Mouse (Mus musculus) liver, embryonic 12.5 days (tissue): Measurements from ENCODE around the gene Kmt2c. TPM values are rescaled to one million over a fixed set of nuclear protein-coding genes. Genes with fewer than 3 reads are reported as not detected.

Experiments
- ATAC-seq: fragments of 200-750 bp; cut with Nextera tagmentation; 2 replicates; pipeline ENCODE4 v1.8.0; 2017; ENCODE audit warnings: moderate number of reproducible peaks, mild to moderate bottlenecking, moderate library complexity
- H3K27ac ChIP-seq: fragments of 300-500 bp; sonication (generic); 2 replicates; pipeline ENCODE4 v1.5.1; 2016; ENCODE audit warnings: mild to moderate bottlenecking
- H3K27me3 ChIP-seq: fragments of 300-500 bp; sonication (generic); replicated peaks from 2 replicates; pipeline ENCODE4 v1.6.1; 2016; ENCODE audit warnings: mild to moderate bottlenecking, moderate library complexity
- H3K36me3 ChIP-seq: fragments of 300-500 bp; sonication (generic); 2 replicates; pipeline ENCODE4 v1.6.1; 2016; ENCODE audit warnings: mild to moderate bottlenecking, moderate library complexity
- H3K4me1 ChIP-seq: fragments of 300-500 bp; sonication (generic); 2 replicates; pipeline ENCODE4 v1.6.1; 2016
- H3K4me2 ChIP-seq: fragments of 300-500 bp; sonication (generic); 2 replicates; pipeline ENCODE4 v1.6.1; 2016; ENCODE audit warnings: mild to moderate bottlenecking, moderate library complexity
- H3K4me3 ChIP-seq: fragments of 300-500 bp; sonication (generic); 2 replicates; pipeline ENCODE4 v1.5.1; 2016; ENCODE audit warnings: mild to moderate bottlenecking, moderate library complexity
- H3K9ac ChIP-seq: fragments of 300-500 bp; sonication (generic); 2 replicates; pipeline ENCODE4 v1.6.1; 2016; ENCODE audit warnings: mild to moderate bottlenecking, moderate library complexity
- H3K9me3 ChIP-seq: fragments of 300-500 bp; sonication (generic); replicated peaks from 2 replicates; pipeline ENCODE4 v1.6.1; 2016; ENCODE audit warnings: mild to moderate bottlenecking, moderate library complexity
- WGBS: fragments of 180-500 bp; shearing (Covaris S2); methylation state at CpG from one replicate; pipeline ENCODE4 v1.1.7; 2016; ENCODE audit not compliant: insufficient replicate concordance; 5-methylcytosine and 5-hydroxymethylcytosine counted together
- polyA plus RNA-seq: library from polyadenylated mRNA; unstranded; fragments of >200 nt; fragmentation: Nextera tagmentation; extraction: Ambion mirVana; gene quantifications from 2 replicates; pipeline ENCODE4 v1.2.1, GENCODE M21; 2016

Gene Kmt2c
- 11.6 and 11.9 TPM in 2 replicates for polyA plus RNA-seq

- Histone ChIP-seq H3K27ac (peak within 1 kb of the TSS; percentile 100), H3K36me3 (no peaks in the 10 kb centered on the region), H3K27me3 (no peaks in the 10 kb centered on the region), H3K4me1 (peaks cover 37% of the 10 kb centered on the region), H3K4me2 (peak within 1 kb of the TSS; percentile 96), H3K9me3 (no peaks in the 10 kb centered on the region), H3K9ac (peak within 1 kb of the TSS; percentile 97), H3K4me3 (peak within 1 kb of the TSS; percentile 97)
- ATAC-seq, result peak; percentile 6
- whole genome bisulfite sequencing, result 2% methylated on average over 51 of the region's 54 CpGs
Observed at GRCm38 (mm10) chr5:25498346-25498820, at the start of gene Kmt2c. Kmt2c (minus strand) TSS chr5:25498783.

- Histone ChIP-seq H3K9me3 (no peaks in the 10 kb centered on the region), H3K27me3 (no peaks in the 10 kb centered on the region), H3K4me1 (no peaks in the 10 kb centered on the region), H3K4me3 (no peak overlapping the region), H3K9ac (no peak overlapping the region), H3K36me3 (no peaks in the 10 kb centered on the region), H3K27ac (no peak overlapping the region), H3K4me2 (no peak overlapping the region)
- no peak for ATAC-seq
- WGBS, result 74% methylated on average over 2 of the region's 2 CpGs
Observed at GRCm38 (mm10) chr5:25546912-25547311, 48.3 kb upstream of the Kmt2c start.

- Histone ChIP-seq H3K27ac (no peak overlapping the region), H3K4me3 (no peak overlapping the region), H3K4me1 (no peaks in the 10 kb centered on the region), H3K36me3 (no peaks in the 10 kb centered on the region), H3K27me3 (no peaks in the 10 kb centered on the region), H3K9me3 (no peaks in the 10 kb centered on the region), H3K9ac (no peak overlapping the region), H3K4me2 (no peak overlapping the region)
- no peak for ATAC-seq
- WGBS, result 87% methylated on average over 5 of the region's 5 CpGs
Observed at GRCm38 (mm10) chr5:25544566-25544965, 46.0 kb upstream of the Kmt2c start.

- WGBS, result 80% methylated on average over 3 of the region's 3 CpGs
- H3K9ac ChIP-seq, result no peak overlapping the region
- no peaks in the 10 kb centered on the region for H3K36me3 ChIP-seq
- no peak overlapping the region for H3K27ac ChIP-seq
- H3K4me1 ChIP-seq, result no peaks in the 10 kb centered on the region
- no peak for ATAC-seq
- H3K4me2 ChIP-seq, result no peak overlapping the region
- H3K4me3 ChIP-seq, result no peak overlapping the region
- no peaks in the 10 kb centered on the region for H3K9me3 ChIP-seq
- H3K27me3 ChIP-seq, result no peaks in the 10 kb centered on the region
Observed at GRCm38 (mm10) chr5:25544061-25544460, 45.5 kb upstream of the Kmt2c start.

- Histone ChIP-seq H3K27ac (no peak overlapping the region), H3K4me2 (no peak overlapping the region), H3K36me3 (no peaks in the 10 kb centered on the region), H3K27me3 (no peaks in the 10 kb centered on the region), H3K9me3 (no peaks in the 10 kb centered on the region), H3K4me3 (no peak overlapping the region), H3K9ac (no peak overlapping the region), H3K4me1 (peaks cover 5% of the 10 kb centered on the region)
- ATAC-seq, result no peak
- 62% methylated on average over 2 of the region's 2 CpGs for WGBS
Observed at GRCm38 (mm10) chr5:25541661-25542060, 43.1 kb upstream of the Kmt2c start.

- WGBS, result 72% methylated on average over 3 of the region's 3 CpGs
- no peaks in the 10 kb centered on the region for H3K36me3 ChIP-seq
- H3K9ac ChIP-seq, result no peak overlapping the region
- H3K4me2 ChIP-seq, result no peak overlapping the region
- H3K27ac ChIP-seq, result no peak overlapping the region
- no peak for ATAC-seq
- no peaks in the 10 kb centered on the region for H3K27me3 ChIP-seq
- H3K9me3 ChIP-seq, result no peaks in the 10 kb centered on the region
- no peak overlapping the region for H3K4me3 ChIP-seq
- H3K4me1 ChIP-seq, result peaks cover 10% of the 10 kb centered on the region
Observed at GRCm38 (mm10) chr5:25540921-25541320, 42.3 kb upstream of the Kmt2c start.

GRCm38 (mm10) chr5:25540412-25540811 lies 41.8 kb upstream of the Kmt2c start:
- H3K27me3 ChIP-seq, result no peaks in the 10 kb centered on the region
- H3K9me3 ChIP-seq, result no peaks in the 10 kb centered on the region
- H3K4me3 ChIP-seq, result no peak overlapping the region
- H3K4me1 ChIP-seq, result peaks cover 10% of the 10 kb centered on the region
- H3K9ac ChIP-seq, result no peak overlapping the region
- H3K27ac ChIP-seq, result no peak overlapping the region
- ATAC-seq, result no peak
- no peaks in the 10 kb centered on the region for H3K36me3 ChIP-seq
- H3K4me2 ChIP-seq, result no peak overlapping the region

- ATAC-seq, result peak; percentile 41; the same call in 1 of the 2 replicates
- WGBS, result 32% methylated on average over 6 of the region's 6 CpGs
- H3K27ac ChIP-seq, result no peak overlapping the region
Observed at GRCm38 (mm10) chr5:25536921-25537409, 38.4 kb upstream of the Kmt2c start.

GRCm38 (mm10) chr5:25536451-25536850 lies 37.9 kb upstream of the Kmt2c start:
- H3K9ac ChIP-seq, result no peak overlapping the region
- H3K4me3 ChIP-seq, result no peak overlapping the region
- 51% methylated on average over 2 of the region's 2 CpGs for WGBS
- H3K27ac ChIP-seq, result no peak overlapping the region
- ATAC-seq, result no peak
- no peaks in the 10 kb centered on the region for H3K36me3 ChIP-seq
- H3K27me3 ChIP-seq, result no peaks in the 10 kb centered on the region
- peaks cover 31% of the 10 kb centered on the region for H3K4me1 ChIP-seq
- H3K4me2 ChIP-seq, result no peak overlapping the region
- no peaks in the 10 kb centered on the region for H3K9me3 ChIP-seq

More at GRCm38 (mm10) chr5:25536921-25537409, 38.4 kb upstream of the Kmt2c start:
- no peak overlapping the region for H3K4me2 ChIP-seq
- H3K9ac ChIP-seq, result no peak overlapping the region
- no peaks in the 10 kb centered on the region for H3K36me3 ChIP-seq
- no peak overlapping the region for H3K4me3 ChIP-seq
- H3K9me3 ChIP-seq, result no peaks in the 10 kb centered on the region
- no peaks in the 10 kb centered on the region for H3K27me3 ChIP-seq
- H3K4me1 ChIP-seq, result peaks cover 27% of the 10 kb centered on the region

GRCm38 (mm10) chr5:25535566-25535965 lies 37.0 kb upstream of the Kmt2c start:
- H3K36me3 ChIP-seq, result no peaks in the 10 kb centered on the region
- 78% methylated on average over 2 of the region's 2 CpGs for WGBS
- no peaks in the 10 kb centered on the region for H3K9me3 ChIP-seq
- ATAC-seq, result no peak
- no peak overlapping the region for H3K4me2 ChIP-seq
- H3K4me3 ChIP-seq, result no peak overlapping the region
- no peak overlapping the region for H3K27ac ChIP-seq
- peaks cover 34% of the 10 kb centered on the region for H3K4me1 ChIP-seq
- H3K27me3 ChIP-seq, result no peaks in the 10 kb centered on the region
- no peak overlapping the region for H3K9ac ChIP-seq

- Histone ChIP-seq H3K36me3 (no peaks in the 10 kb centered on the region), H3K27ac (no peak overlapping the region), H3K9ac (no peak overlapping the region), H3K4me1 (peaks cover 41% of the 10 kb centered on the region), H3K27me3 (no peaks in the 10 kb centered on the region), H3K4me3 (no peak overlapping the region), H3K4me2 (no peak overlapping the region), H3K9me3 (no peaks in the 10 kb centered on the region)
- ATAC-seq, result no peak
- 43% methylated on average over 5 of the region's 5 CpGs for WGBS
Observed at GRCm38 (mm10) chr5:25533298-25533697, 34.7 kb upstream of the Kmt2c start.

- no peaks in the 10 kb centered on the region for H3K27me3 ChIP-seq
- H3K36me3 ChIP-seq, result no peaks in the 10 kb centered on the region
- peaks cover 49% of the 10 kb centered on the region for H3K4me1 ChIP-seq
- 45% methylated on average over 18 of the region's 18 CpGs for WGBS
- H3K9me3 ChIP-seq, result no peaks in the 10 kb centered on the region
- ATAC-seq, result no peak
- H3K27ac ChIP-seq, result peak overlapping the region; percentile 77
- peak overlapping the region; percentile 39 for H3K4me2 ChIP-seq
- H3K9ac ChIP-seq, result peak overlapping the region; percentile 54; the same call in 1 of the 2 replicates
- H3K4me3 ChIP-seq, result no peak overlapping the region
Observed at GRCm38 (mm10) chr5:25532256-25533147, 33.9 kb upstream of the Kmt2c start.
